Mouse (Mus musculus) stomach, embryonic 16.5 days (tissue): Measurements from ENCODE around the gene Utrn. TPM values are rescaled to one million over a fixed set of nuclear protein-coding genes. Genes with fewer than 3 reads are reported as not detected.

Experiments used
- ATAC-seq: fragments of 200-750 bp; cut with Nextera tagmentation; 2 replicates; pipeline ENCODE4 v1.8.0; 2017; ENCODE audit warnings: moderate number of reproducible peaks, moderate TSS enrichment; ENCODE audit not compliant: insufficient read depth, low FRiP score
- H3K27ac ChIP-seq: fragments of 300-500 bp; sonication (generic); 2 replicates; pipeline ENCODE4 v1.5.1; 2014; ENCODE audit warnings: low read length
- H3K27me3 ChIP-seq: fragments of 300-500 bp; sonication (generic); 2 replicates; pipeline ENCODE4 v1.6.1; 2014; ENCODE audit warnings: low read length, control low read depth, mixed read lengths; ENCODE audit not compliant: control insufficient read depth, insufficient read depth
- H3K36me3 ChIP-seq: fragments of 300-500 bp; sonication (generic); 2 replicates; pipeline ENCODE4 v1.6.1; 2014; ENCODE audit warnings: low read length; ENCODE audit not compliant: control insufficient read depth, insufficient read depth
- H3K4me1 ChIP-seq: fragments of 300-500 bp; sonication (generic); 2 replicates; pipeline ENCODE4 v1.6.1; 2014; ENCODE audit warnings: low read length, control low read depth, mixed read lengths; ENCODE audit not compliant: control insufficient read depth, insufficient read depth
- H3K4me2 ChIP-seq: fragments of 300-500 bp; sonication (generic); 2 replicates; pipeline ENCODE4 v1.6.1; 2014; ENCODE audit warnings: low read depth, low read length, mixed read lengths
- H3K4me3 ChIP-seq: fragments of 300-500 bp; sonication (generic); replicated peaks from 2 replicates; pipeline ENCODE4 v1.5.1; 2014; ENCODE audit warnings: mild to moderate bottlenecking, low read length
- H3K9ac ChIP-seq: fragments of 300-500 bp; sonication (generic); 2 replicates; pipeline ENCODE4 v1.6.1; 2014; ENCODE audit warnings: low read length
- H3K9me3 ChIP-seq: fragments of 300-500 bp; sonication (generic); replicated peaks from 2 replicates; pipeline ENCODE4 v1.6.1; 2016; ENCODE audit warnings: low read length, control low read depth; ENCODE audit not compliant: control insufficient read depth
- WGBS: fragments of 180-500 bp; shearing (Covaris S2); extraction: QIAGEN DNeasy Blood & Tissue Kit; methylation state at CpG from one replicate; pipeline ENCODE4 v1.1.7; 2014; 5-methylcytosine and 5-hydroxymethylcytosine counted together
- polyA plus RNA-seq: library from polyadenylated mRNA; unstranded; fragments of >200 nt; fragmentation: Nextera tagmentation; extraction: Ambion mirVana; gene quantifications from 2 replicates; pipeline ENCODE4 v1.2.1, GENCODE M21; 2015

Gene Utrn
- polyA plus RNA-seq, 1 experiment from 2014 or later, result 72.0 TPM

- H3K4me2 ChIP-seq, result no peak overlapping the region
- 89% methylated on average over 3 of the region's 3 CpGs for WGBS
- ATAC-seq, result no peak
- H3K4me1 ChIP-seq, result no peaks in the 10 kb centered on the region
- H3K36me3 ChIP-seq, result no peaks in the 10 kb centered on the region
- no peak overlapping the region for H3K4me3 ChIP-seq
- H3K27ac ChIP-seq, result no peak overlapping the region
- no peaks in the 10 kb centered on the region for H3K9me3 ChIP-seq
- H3K27me3 ChIP-seq, result no peaks in the 10 kb centered on the region
- H3K9ac ChIP-seq, result no peak overlapping the region
Observed at GRCm38 (mm10) chr10:12697902-12698301, 171.3 kb downstream of the Utrn start.

- H3K36me3 ChIP-seq, result no peaks in the 10 kb centered on the region
- H3K9me3 ChIP-seq, result no peaks in the 10 kb centered on the region
- H3K4me2 ChIP-seq, result no peak overlapping the region
- no peak overlapping the region for H3K27ac ChIP-seq
- H3K4me1 ChIP-seq, result no peaks in the 10 kb centered on the region
- H3K4me3 ChIP-seq, result no peak overlapping the region
- no peak overlapping the region for H3K9ac ChIP-seq
- no peaks in the 10 kb centered on the region for H3K27me3 ChIP-seq
- 84% methylated on average over 6 of the region's 6 CpGs for WGBS
- ATAC-seq, result no peak
Observed at GRCm38 (mm10) chr10:12696704-12697103, 172.5 kb downstream of the Utrn start.

- no peaks in the 10 kb centered on the region for H3K4me1 ChIP-seq
- no peak overlapping the region for H3K4me3 ChIP-seq
- peaks cover under 1% of the 10 kb centered on the region; the same call in 1 of the 2 replicates for H3K36me3 ChIP-seq
- WGBS, result 23% methylated on average over 6 of the region's 6 CpGs
- no peak overlapping the region for H3K4me2 ChIP-seq
- no peak overlapping the region for H3K27ac ChIP-seq
- H3K27me3 ChIP-seq, result no peaks in the 10 kb centered on the region
- ATAC-seq, result no peak
- H3K9ac ChIP-seq, result no peak overlapping the region
- H3K9me3 ChIP-seq, result no peaks in the 10 kb centered on the region
Observed at GRCm38 (mm10) chr10:12694774-12695173, 174.4 kb downstream of the Utrn start.

GRCm38 (mm10) chr10:12690601-12691000 is 178.6 kb downstream of the Utrn start:
- 19% methylated on average over 5 of the region's 5 CpGs for WGBS
- H3K27ac ChIP-seq, result no peak overlapping the region
- H3K9ac ChIP-seq, result no peak overlapping the region
- H3K4me3 ChIP-seq, result no peak overlapping the region
- ATAC-seq, result peak; percentile 62; the same call in 1 of the 2 replicates
- H3K9me3 ChIP-seq, result no peaks in the 10 kb centered on the region
- peaks cover 3% of the 10 kb centered on the region; the same call in 1 of the 2 replicates for H3K36me3 ChIP-seq
- no peak overlapping the region for H3K4me2 ChIP-seq
- H3K27me3 ChIP-seq, result no peaks in the 10 kb centered on the region
- H3K4me1 ChIP-seq, result no peaks in the 10 kb centered on the region

GRCm38 (mm10) chr10:12685683-12686082 is 183.5 kb downstream of the Utrn start:
- Histone ChIP-seq H3K4me1 (no peaks in the 10 kb centered on the region), H3K4me3 (no peak overlapping the region), H3K9ac (no peak overlapping the region), H3K27ac (no peak overlapping the region), H3K36me3 (peaks cover 7% of the 10 kb centered on the region), H3K9me3 (no peaks in the 10 kb centered on the region), H3K27me3 (no peaks in the 10 kb centered on the region), H3K4me2 (no peak overlapping the region)
- no peak for ATAC-seq

- Histone ChIP-seq H3K4me3 (no peak overlapping the region), H3K4me1 (no peaks in the 10 kb centered on the region), H3K4me2 (no peak overlapping the region), H3K9me3 (no peaks in the 10 kb centered on the region), H3K36me3 (peaks cover 7% of the 10 kb centered on the region), H3K27me3 (no peaks in the 10 kb centered on the region), H3K9ac (no peak overlapping the region), H3K27ac (no peak overlapping the region)
- no peak for ATAC-seq
- WGBS, result 67% methylated on average over 3 of the region's 3 CpGs
Observed at GRCm38 (mm10) chr10:12684018-12684417, 185.1 kb downstream of the Utrn start.

GRCm38 (mm10) chr10:12673309-12673708 is 195.9 kb downstream of the Utrn start:
- H3K4me1 ChIP-seq, result no peaks in the 10 kb centered on the region
- 75% methylated on average over 5 of the region's 5 CpGs for WGBS

GRCm38 (mm10) chr10:12671608-12672007 is 197.6 kb downstream of the Utrn start:
- H3K27ac ChIP-seq, result no peak overlapping the region
- H3K27me3 ChIP-seq, result no peaks in the 10 kb centered on the region
- H3K4me1 ChIP-seq, result no peaks in the 10 kb centered on the region
- 93% methylated on average over 9 of the region's 9 CpGs for WGBS
- H3K9ac ChIP-seq, result no peak overlapping the region
- H3K9me3 ChIP-seq, result no peaks in the 10 kb centered on the region
- no peak overlapping the region for H3K4me2 ChIP-seq
- H3K36me3 ChIP-seq, result peaks cover 3% of the 10 kb centered on the region; the same call in 1 of the 2 replicates
- no peak for ATAC-seq
- no peak overlapping the region for H3K4me3 ChIP-seq

More at GRCm38 (mm10) chr10:12673309-12673708, 195.9 kb downstream of the Utrn start:
- no peak overlapping the region for H3K4me2 ChIP-seq
- H3K36me3 ChIP-seq, result no peaks in the 10 kb centered on the region; the same call in 1 of the 2 replicates
- ATAC-seq, result no peak
- H3K27me3 ChIP-seq, result no peaks in the 10 kb centered on the region
- no peak overlapping the region for H3K9ac ChIP-seq
- H3K9me3 ChIP-seq, result no peaks in the 10 kb centered on the region
- no peak overlapping the region for H3K4me3 ChIP-seq
- H3K27ac ChIP-seq, result no peak overlapping the region

- Histone ChIP-seq H3K27me3 (no peaks in the 10 kb centered on the region), H3K4me2 (no peak overlapping the region), H3K9me3 (0 out of 2 replicates have a peak, but pooled peaks cover 4% of the 10 kb centered on the region), H3K27ac (no peak overlapping the region), H3K9ac (no peak overlapping the region), H3K4me1 (no peaks in the 10 kb centered on the region), H3K36me3 (peaks cover 15% of the 10 kb centered on the region), H3K4me3 (no peak overlapping the region)
- ATAC-seq, result no peak
- WGBS, result 89% methylated on average over 4 of the region's 4 CpGs
Observed at GRCm38 (mm10) chr10:12662035-12662434, 207.1 kb downstream of the Utrn start.
